Mouse (Mus musculus) stomach, embryonic 16.5 days (tissue): ENCODE data around the gene Tldc2. TPM values are rescaled to one million over a fixed set of nuclear protein-coding genes. Genes with fewer than 3 reads are reported as not detected.
A peak's percentile ranks its signal among the peaks of the same experiment; 100 is the strongest.

Source experiments
- ATAC-seq: fragments of 200-750 bp; cut with Nextera tagmentation; 2 replicates; pipeline ENCODE4 v1.8.0; 2017; ENCODE audit warnings: moderate number of reproducible peaks, moderate TSS enrichment; ENCODE audit not compliant: insufficient read depth, low FRiP score
- H3K27ac ChIP-seq: fragments of 300-500 bp; sonication (generic); 2 replicates; pipeline ENCODE4 v1.5.1; 2014; ENCODE audit warnings: low read length
- H3K27me3 ChIP-seq: fragments of 300-500 bp; sonication (generic); 2 replicates; pipeline ENCODE4 v1.6.1; 2014; ENCODE audit warnings: low read length, control low read depth, mixed read lengths; ENCODE audit not compliant: control insufficient read depth, insufficient read depth
- H3K36me3 ChIP-seq: fragments of 300-500 bp; sonication (generic); 2 replicates; pipeline ENCODE4 v1.6.1; 2014; ENCODE audit warnings: low read length; ENCODE audit not compliant: control insufficient read depth, insufficient read depth
- H3K4me1 ChIP-seq: fragments of 300-500 bp; sonication (generic); 2 replicates; pipeline ENCODE4 v1.6.1; 2014; ENCODE audit warnings: low read length, control low read depth, mixed read lengths; ENCODE audit not compliant: control insufficient read depth, insufficient read depth
- H3K4me2 ChIP-seq: fragments of 300-500 bp; sonication (generic); 2 replicates; pipeline ENCODE4 v1.6.1; 2014; ENCODE audit warnings: low read depth, low read length, mixed read lengths
- H3K4me3 ChIP-seq: fragments of 300-500 bp; sonication (generic); replicated peaks from 2 replicates; pipeline ENCODE4 v1.5.1; 2014; ENCODE audit warnings: mild to moderate bottlenecking, low read length
- H3K9ac ChIP-seq: fragments of 300-500 bp; sonication (generic); 2 replicates; pipeline ENCODE4 v1.6.1; 2014; ENCODE audit warnings: low read length
- H3K9me3 ChIP-seq: fragments of 300-500 bp; sonication (generic); replicated peaks from 2 replicates; pipeline ENCODE4 v1.6.1; 2016; ENCODE audit warnings: low read length, control low read depth; ENCODE audit not compliant: control insufficient read depth
- WGBS: fragments of 180-500 bp; shearing (Covaris S2); extraction: QIAGEN DNeasy Blood & Tissue Kit; methylation state at CpG from one replicate; pipeline ENCODE4 v1.1.7; 2014; 5-methylcytosine and 5-hydroxymethylcytosine counted together
- polyA plus RNA-seq: library from polyadenylated mRNA; unstranded; fragments of >200 nt; fragmentation: Nextera tagmentation; extraction: Ambion mirVana; gene quantifications from 2 replicates; pipeline ENCODE4 v1.2.1, GENCODE M21; 2015

Gene Tldc2
- polyA plus RNA-seq, 1 experiment from 2014 or later, result not detected

DNA sequence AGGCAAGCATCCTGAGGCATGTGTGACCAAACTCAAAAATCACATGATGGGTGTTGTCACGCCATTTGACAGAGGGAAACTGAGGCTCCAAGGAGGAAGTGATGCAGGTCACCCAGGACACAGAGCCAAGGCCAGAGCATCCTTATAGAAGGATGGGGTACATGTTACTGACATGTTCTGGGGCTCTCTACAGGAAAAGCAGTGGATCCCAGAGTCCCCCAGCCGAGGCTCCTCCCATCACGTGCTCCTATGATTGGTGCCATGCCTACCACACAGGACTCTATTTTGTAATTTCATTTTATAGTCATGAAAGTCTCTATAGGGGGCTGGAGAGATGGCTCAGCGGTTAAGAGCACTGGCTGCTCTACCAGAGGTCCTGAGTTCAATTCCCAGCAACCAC is 29.1 kb upstream of the Tldc2 start:
- 92% methylated on average over 4 of the region's 4 CpGs for WGBS
- Histone ChIP-seq H3K9ac (no peak overlapping the region), H3K27ac (no peak overlapping the region; the same call in 1 of the 2 replicates), H3K4me1 (peaks cover 24% of the 10 kb centered on the region), H3K4me3 (no peak overlapping the region), H3K4me2 (no peak overlapping the region), H3K36me3 (0 out of 2 replicates have a peak, but pooled peaks cover 5% of the 10 kb centered on the region), H3K27me3 (no peaks in the 10 kb centered on the region), H3K9me3 (no peaks in the 10 kb centered on the region)
- no peak for ATAC-seq

DNA sequence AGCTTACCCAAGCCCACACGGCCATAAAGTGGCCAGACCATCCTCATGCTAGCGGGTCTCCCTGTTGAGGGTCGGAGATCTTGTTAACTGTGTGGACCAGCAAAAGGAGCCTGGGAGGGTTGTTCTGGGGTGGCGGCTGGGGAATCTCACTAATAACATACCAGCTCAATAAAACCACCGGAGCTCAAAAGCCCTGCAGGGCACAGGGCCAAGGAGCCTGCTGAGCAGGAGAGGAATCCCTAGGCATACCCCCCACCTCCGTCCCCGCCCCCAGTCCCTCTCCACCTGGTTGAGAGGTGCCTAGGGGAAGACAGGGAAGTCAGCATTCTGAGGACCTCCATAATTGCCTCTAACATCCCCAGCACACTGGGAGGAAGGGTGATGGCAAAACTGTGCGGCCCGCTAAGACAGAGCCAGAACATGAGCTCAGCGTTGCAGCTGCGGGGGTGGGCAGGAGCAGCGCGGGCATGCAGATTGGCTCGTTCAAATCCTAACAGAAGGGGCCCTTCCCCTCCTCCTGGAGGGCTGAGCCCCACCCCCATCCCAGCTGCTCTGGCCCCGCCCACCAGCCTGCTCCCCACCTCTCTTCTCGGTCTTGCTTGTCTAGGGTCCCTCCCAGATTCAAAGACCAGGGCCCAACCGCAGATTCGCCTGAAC is 28.4 kb upstream of the Tldc2 start:
- H3K4me1 ChIP-seq, result peaks cover 31% of the 10 kb centered on the region
- peak overlapping the region; percentile 81 for H3K27ac ChIP-seq
- 11% methylated on average over 18 of the region's 18 CpGs for WGBS
- H3K9ac ChIP-seq, result peak overlapping the region; percentile 62
- ATAC-seq, result peak; percentile 90
- H3K9me3 ChIP-seq, result no peaks in the 10 kb centered on the region
- peak overlapping the region; percentile 47 for H3K4me2 ChIP-seq
- H3K4me3 ChIP-seq, result peak overlapping the region; percentile 26; the same call in 1 of the 2 replicates
- H3K27me3 ChIP-seq, result no peaks in the 10 kb centered on the region
- 0 out of 2 replicates have a peak, but pooled peaks cover 5% of the 10 kb centered on the region for H3K36me3 ChIP-seq

DNA sequence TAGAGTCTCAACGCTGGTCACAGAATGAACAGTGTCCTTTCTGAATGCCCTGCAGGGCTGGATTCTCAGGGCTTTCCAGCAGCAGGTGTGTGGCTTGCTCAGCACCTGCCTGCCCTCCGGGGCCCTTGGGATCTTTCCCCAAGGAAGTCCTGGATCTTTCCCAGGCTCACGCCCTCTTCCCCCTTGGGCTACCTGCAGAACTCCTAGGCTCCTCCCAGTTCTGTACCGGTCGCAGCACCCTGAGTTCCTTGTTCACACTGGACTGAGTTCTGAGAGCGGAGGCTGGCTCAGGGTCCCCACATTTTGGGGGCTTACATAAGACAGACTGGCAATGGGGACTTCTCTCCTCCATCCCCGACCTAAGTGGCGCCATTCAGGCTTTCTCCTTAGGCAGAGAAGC is 27.7 kb upstream of the Tldc2 start:
- Histone ChIP-seq H3K4me1 (peaks cover 35% of the 10 kb centered on the region), H3K36me3 (0 out of 2 replicates have a peak, but pooled peaks cover 5% of the 10 kb centered on the region), H3K9me3 (no peaks in the 10 kb centered on the region), H3K4me2 (peak overlapping the region; percentile 47), H3K9ac (peak overlapping the region; percentile 62), H3K4me3 (peak overlapping the region; percentile 26; the same call in 1 of the 2 replicates), H3K27ac (peak overlapping the region; percentile 81), H3K27me3 (no peaks in the 10 kb centered on the region)
- peak; percentile 8; the same call in 1 of the 2 replicates for ATAC-seq
- WGBS, result 65% methylated on average over 8 of the region's 8 CpGs

DNA sequence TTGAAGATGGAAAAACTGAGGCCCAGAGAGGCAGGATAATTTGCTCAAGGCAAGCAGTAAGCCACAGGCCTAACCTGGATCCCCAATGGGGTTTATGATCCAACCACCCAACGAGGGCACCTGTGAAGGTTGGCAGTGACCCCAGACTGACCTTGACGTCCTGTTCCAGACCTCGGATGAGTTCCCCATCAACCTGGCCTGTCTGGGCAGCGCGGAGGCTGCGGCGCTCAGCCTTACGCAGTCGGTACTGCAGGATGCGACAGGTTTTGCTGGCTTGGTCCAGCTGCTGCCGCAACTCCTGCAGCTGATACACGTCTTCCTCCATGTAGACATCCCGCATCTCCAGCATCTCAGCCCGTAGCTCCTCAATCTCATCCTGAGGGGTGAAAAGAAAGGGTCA is 26.8 kb upstream of the Tldc2 start:
- H3K4me2 ChIP-seq, result no peak overlapping the region
- no peaks in the 10 kb centered on the region for H3K9me3 ChIP-seq
- ATAC-seq, result no peak
- H3K4me1 ChIP-seq, result peaks cover 44% of the 10 kb centered on the region
- no peaks in the 10 kb centered on the region for H3K27me3 ChIP-seq
- no peak overlapping the region for H3K4me3 ChIP-seq
- 88% methylated on average over 14 of the region's 14 CpGs for WGBS
- H3K27ac ChIP-seq, result no peak overlapping the region
- 0 out of 2 replicates have a peak, but pooled peaks cover 5% of the 10 kb centered on the region for H3K36me3 ChIP-seq
- no peak overlapping the region for H3K9ac ChIP-seq

DNA sequence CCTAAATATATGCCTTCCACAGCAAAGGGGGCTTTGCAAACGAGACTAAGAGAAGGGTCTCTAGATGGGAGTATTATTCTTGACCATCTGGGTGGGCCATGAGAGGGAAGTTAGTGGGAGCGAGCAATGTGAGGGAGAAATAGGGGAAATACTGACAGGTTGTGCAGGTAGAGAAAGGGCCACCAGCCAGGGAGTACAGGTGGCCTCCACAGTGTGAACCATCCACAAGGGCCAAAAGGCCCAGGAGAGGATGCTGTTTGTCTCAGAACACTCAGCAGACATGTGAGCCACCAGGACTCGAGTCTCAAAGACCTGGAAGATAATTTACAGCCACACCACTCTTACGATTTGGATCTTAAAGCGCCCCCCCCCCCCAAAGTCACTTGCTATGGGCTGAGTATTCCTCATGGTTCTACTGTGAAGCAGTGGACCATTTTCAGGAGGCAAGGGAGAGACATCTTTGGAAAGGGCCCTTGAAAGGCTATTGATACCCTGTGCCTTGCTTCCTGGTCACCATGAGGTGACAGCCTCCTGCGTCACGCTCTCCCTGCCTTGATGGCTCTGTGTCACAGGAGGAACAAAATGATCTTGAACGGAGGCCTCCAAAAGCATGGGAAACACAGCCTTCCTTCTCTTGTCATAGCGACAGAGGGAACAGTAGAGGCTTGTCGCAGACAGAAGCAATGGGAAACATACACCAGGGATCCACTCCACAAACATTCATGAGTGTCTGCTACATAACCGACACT is 26.1 kb upstream of the Tldc2 start:
- no peak for ATAC-seq
- H3K9me3 ChIP-seq, result no peaks in the 10 kb centered on the region
- no peaks in the 10 kb centered on the region for H3K27me3 ChIP-seq
- WGBS, result 77% methylated on average over 11 of the region's 11 CpGs
- H3K4me3 ChIP-seq, result no peak overlapping the region
- no peak overlapping the region for H3K27ac ChIP-seq
- H3K9ac ChIP-seq, result no peak overlapping the region
- 0 out of 2 replicates have a peak, but pooled peaks cover 5% of the 10 kb centered on the region for H3K36me3 ChIP-seq
- no peak overlapping the region for H3K4me2 ChIP-seq
- H3K4me1 ChIP-seq, result peaks cover 51% of the 10 kb centered on the region

DNA sequence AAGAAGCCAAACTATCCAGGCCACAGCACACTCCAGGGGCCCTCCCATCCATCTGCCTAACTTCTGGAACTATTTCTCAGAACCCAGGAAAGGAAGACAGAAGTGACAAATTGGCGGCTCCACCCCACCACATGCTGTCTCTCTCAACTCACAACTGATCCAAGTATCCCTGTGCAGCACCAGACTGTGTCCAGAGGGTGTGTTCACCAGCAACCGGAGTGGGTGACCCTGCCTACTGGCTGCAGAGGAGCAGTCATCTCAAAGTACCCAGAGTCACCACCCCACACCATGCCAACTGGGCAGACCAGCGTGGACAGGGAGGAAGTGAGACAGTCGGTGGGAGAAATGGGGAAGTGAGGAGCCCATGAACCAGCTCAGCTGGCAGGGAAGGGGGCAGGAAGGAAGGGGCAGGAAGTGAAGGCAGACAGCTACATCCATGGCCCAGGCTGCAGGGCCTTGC is 23.6 kb upstream of the Tldc2 start:
- Histone ChIP-seq H3K36me3 (0 out of 2 replicates have a peak, but pooled peaks cover 5% of the 10 kb centered on the region), H3K27me3 (no peaks in the 10 kb centered on the region), H3K4me3 (no peak overlapping the region), H3K4me1 (peaks cover 64% of the 10 kb centered on the region), H3K4me2 (no peak overlapping the region), H3K27ac (peak overlapping the region; percentile 38; the same call in 1 of the 2 replicates), H3K9ac (peak overlapping the region; percentile 31; the same call in 1 of the 2 replicates), H3K9me3 (no peaks in the 10 kb centered on the region)
- WGBS, result 58% methylated on average over 4 of the region's 4 CpGs
- ATAC-seq, result no peak

DNA sequence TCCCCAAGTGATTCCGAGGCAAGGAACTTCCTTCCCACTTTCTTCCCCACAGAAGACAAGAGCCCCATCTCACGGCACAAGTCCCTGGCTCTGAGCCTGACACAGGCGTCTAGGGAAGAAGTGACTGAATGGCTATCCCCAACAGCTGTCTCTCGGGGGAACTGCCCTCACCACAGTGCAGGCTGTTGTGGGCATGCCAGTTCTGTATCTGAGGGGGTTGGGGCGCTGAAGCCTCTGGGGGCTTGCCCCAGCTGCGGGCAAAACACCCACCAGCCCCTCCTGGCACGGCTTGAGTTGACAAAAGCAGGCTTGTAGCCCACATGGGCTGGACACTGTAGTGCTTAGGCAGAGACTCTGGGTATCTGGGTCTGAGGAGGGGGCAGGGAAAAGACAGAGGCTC is 22.7 kb upstream of the Tldc2 start:
- H3K27ac ChIP-seq, result peak overlapping the region; percentile 86; the same call in 1 of the 2 replicates
- WGBS, result 58% methylated on average over 7 of the region's 7 CpGs
- H3K4me1 ChIP-seq, result peaks cover 62% of the 10 kb centered on the region
- 0 out of 2 replicates have a peak, but pooled peaks cover 5% of the 10 kb centered on the region for H3K36me3 ChIP-seq
- no peak for ATAC-seq
- no peaks in the 10 kb centered on the region for H3K9me3 ChIP-seq
- no peaks in the 10 kb centered on the region for H3K27me3 ChIP-seq
- H3K4me3 ChIP-seq, result no peak overlapping the region
- peak overlapping the region; percentile 21; the same call in 1 of the 2 replicates for H3K9ac ChIP-seq
- H3K4me2 ChIP-seq, result no peak overlapping the region

DNA sequence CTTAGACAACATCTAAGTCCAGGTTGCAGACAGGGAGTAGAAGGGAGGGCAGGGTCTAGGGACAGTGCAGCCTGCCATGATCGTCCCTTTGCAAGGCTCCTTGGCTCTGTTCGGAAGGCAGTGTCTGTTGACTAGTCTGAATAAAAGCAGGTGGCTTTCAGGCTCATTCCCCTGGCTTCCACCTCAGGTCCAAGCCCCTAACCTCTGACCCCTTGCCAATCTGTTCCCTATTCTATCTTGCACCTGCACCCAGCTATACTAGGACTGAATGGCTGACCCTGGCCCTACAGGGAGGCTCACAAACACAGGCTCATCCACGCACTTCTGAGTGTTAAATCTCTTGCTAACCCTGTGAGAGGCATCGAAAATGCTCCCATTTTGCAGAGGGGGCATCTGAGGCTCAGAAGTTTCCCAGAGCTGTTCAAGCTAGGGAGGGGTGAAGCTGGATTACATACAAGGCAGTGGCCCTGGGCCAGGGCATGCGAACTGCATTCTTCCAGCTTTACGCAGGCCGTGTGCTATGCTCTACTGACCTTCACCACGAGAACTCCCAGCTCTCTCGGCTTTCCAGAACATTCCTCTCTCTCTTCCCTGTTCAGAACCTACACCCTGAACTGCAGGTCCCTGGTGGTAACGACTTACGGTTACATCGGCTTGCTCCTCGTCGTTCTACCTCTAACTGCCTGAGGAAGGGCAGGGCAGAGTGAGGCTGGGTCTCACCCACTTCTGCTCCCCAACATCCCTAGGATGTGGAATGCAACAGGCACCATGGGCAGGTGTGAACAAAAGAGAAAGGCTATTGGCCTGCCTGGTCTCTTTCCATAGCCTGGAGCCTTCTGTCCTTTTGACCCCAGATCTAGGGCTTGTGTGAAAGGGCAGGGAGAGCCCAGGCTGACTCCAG is 21.6 kb upstream of the Tldc2 start:
- Histone ChIP-seq H3K4me3 (no peak overlapping the region), H3K27me3 (no peaks in the 10 kb centered on the region), H3K9me3 (no peaks in the 10 kb centered on the region), H3K27ac (peak overlapping the region; percentile 86), H3K4me2 (no peak overlapping the region), H3K9ac (peak overlapping the region; percentile 4; the same call in 1 of the 2 replicates), H3K4me1 (peaks cover 67% of the 10 kb centered on the region), H3K36me3 (no peaks in the 10 kb centered on the region)
- no peak for ATAC-seq
- WGBS, result 67% methylated on average over 14 of the region's 14 CpGs
